Comparison of ENCODE assay signal across 7 mouse cellular contexts in genomic region chr13:56167446-56168402, GRCm38 (mm10). TPM values are rescaled to one million over a fixed set of nuclear protein-coding genes. Genes with fewer than 3 reads are reported as not detected.
A peak's percentile ranks its signal among the peaks of the same experiment; 100 is the strongest.
DNase-seq lines count a peak whose midpoint lies in the region; ATAC-seq and TF ChIP-seq lines count a peak whose summit lies in the region.

No protein-coding gene starts in this region.

- no peaks in the 10 kb centered on the region for H3K9me3 ChIP-seq in embryonic facial prominence, embryonic 10.5 days
- no peaks in the 10 kb centered on the region for H3K9me3 ChIP-seq in hindbrain, embryonic 15.5 days

- no peak for TF ChIP-seq POLR2A in thymus, adult 2 months (IDR thresholded peaks at IDR 0.05; ENCODE audit: control insufficient read depth, extremely low read depth, insufficient read depth, low read length, poor library complexity)

- peak; percentile 59; the same call in 1 of the 2 replicates for ATAC-seq in hindbrain, embryonic 15.5 days (ENCODE audit: low FRiP score, low read depth)
- 0 out of 2 replicates have a peak, but pooled peaks have one; percentile 51 for ATAC-seq in megakaryocyte-erythroid progenitor cell, adult 5-6 weeks (replicated peaks; ENCODE audit: low FRiP score, low TSS enrichment, poor library complexity, severe bottlenecking)

- no peaks in the 10 kb centered on the region for H3K27me3 ChIP-seq in thymus, adult 2 months (ENCODE audit: control insufficient read depth, insufficient read depth, low read length)
- H3K27me3 ChIP-seq in embryonic facial prominence, embryonic 10.5 days (replicated peaks; ENCODE audit: low read depth, poor library complexity, severe bottlenecking): peaks cover 23% of the 10 kb centered on the region; the same call in 1 of the 2 replicates
- no peaks in the 10 kb centered on the region for H3K27me3 ChIP-seq in hindbrain, embryonic 15.5 days

- 0 out of 2 replicates have a peak overlapping the region, but pooled peaks have one; percentile 4 for H3K4me2 ChIP-seq in hindbrain, embryonic 15.5 days

- peaks cover 26% of the 10 kb centered on the region for H3K4me1 ChIP-seq in thymus, adult 2 months (replicated peaks; ENCODE audit: control insufficient read depth, insufficient read depth, low read length)
- H3K4me1 ChIP-seq in embryonic facial prominence, embryonic 10.5 days: peaks cover 69% of the 10 kb centered on the region
- peaks cover 7% of the 10 kb centered on the region; the same call in 1 of the 2 replicates for H3K4me1 ChIP-seq in hindbrain, embryonic 15.5 days (replicated peaks)

- no peak overlapping the region for H3K4me3 ChIP-seq in thymus, adult 2 months (ENCODE audit: control insufficient read depth, insufficient read depth, low read length)
- H3K4me3 ChIP-seq in embryonic facial prominence, embryonic 10.5 days: 0 out of 2 replicates have a peak overlapping the region, but pooled peaks have one; percentile 5
- H3K4me3 ChIP-seq in hindbrain, embryonic 15.5 days: no peak overlapping the region

- no peak overlapping the region for H3K27ac ChIP-seq in thymus, adult 2 months (ENCODE audit: control insufficient read depth, insufficient read depth, low read length)
- H3K27ac ChIP-seq in embryonic facial prominence, embryonic 10.5 days (replicated peaks): peak overlapping the region; percentile 80
- H3K27ac ChIP-seq in hindbrain, embryonic 15.5 days (replicated peaks): no peak overlapping the region

- H3K9ac ChIP-seq in hindbrain, embryonic 15.5 days: no peak overlapping the region

- peak; percentile 53 for DNase-seq in thymus, adult 2 months
- no peak for DNase-seq in thymus, adult 18-20 months
- no peak for DNase-seq in embryonic facial prominence, embryonic 10.5 days (ENCODE audit: low spot score)
- no peak for DNase-seq in natural killer cell, adult 2 months (ENCODE audit: low spot score in 2 of 2)
- no peak for DNase-seq in adrenal gland, adult 18-20 months (ENCODE audit: low spot score in 2 of 2)

- TF ChIP-seq CTCF in thymus, adult 2 months (IDR thresholded peaks at IDR 0.05; ENCODE audit: borderline replicate concordance, control insufficient read depth, extremely low read depth, insufficient read depth, low read length, poor library complexity): no peak; the same call in 1 of the 2 replicates

- H3K36me3 ChIP-seq in thymus, adult 2 months (ENCODE audit: control insufficient read depth, insufficient read depth, low read length): no peaks in the 10 kb centered on the region
- H3K36me3 ChIP-seq in embryonic facial prominence, embryonic 10.5 days (replicated peaks): no peaks in the 10 kb centered on the region
- no peaks in the 10 kb centered on the region for H3K36me3 ChIP-seq in hindbrain, embryonic 15.5 days

- 27% methylated on average over 12 of the region's 14 CpGs for WGBS in thymus, adult 2 months
- 33% methylated on average over 14 of the region's 14 CpGs for WGBS in embryonic facial prominence, embryonic 10.5 days
- WGBS in hindbrain, embryonic 15.5 days: 29% methylated on average over 11 of the region's 14 CpGs

RNA-seq across cellular contexts. Expression of gene Tifab, which starts 11.0 kb away (rescaled TPM):
- polyA plus RNA-seq in thymus, adult 2 months (2012; rRNA removed): 8.3 and 9.4 TPM in 2 replicates
- polyA plus RNA-seq in embryonic facial prominence, embryonic 10.5 days (2016; fragmentation: Nextera tagmentation; extraction: Ambion mirVana): 1.3 and 1.5 TPM in 2 replicates
- 0.95 and 1.4 TPM in 2 replicates for polyA plus RNA-seq in hindbrain, embryonic 15.5 days (2015; fragmentation: Nextera tagmentation; extraction: Ambion mirVana)
- 3.1 TPM in 1 of 2 replicates, not detected in the other for total RNA-seq in megakaryocyte-erythroid progenitor cell, adult 5-6 weeks (2014; fragmentation: Nextera tagmentation)
- total RNA-seq in megakaryocyte-erythroid progenitor cell, adult 5-6 weeks (2017): 0.23 and 0.56 TPM in 2 replicates
- 1 to 10 TPM; 2.2 to 3.0 TPM for total RNA-seq in adrenal gland, adult 18-20 months (2021)

RNA-seq across cellular contexts. Expression of gene H2afy, which starts 31.6 kb away (rescaled TPM):
- polyA plus RNA-seq in thymus, adult 2 months (2012; rRNA removed): 316 and 458 TPM in 2 replicates
- 478 and 497 TPM in 2 replicates for polyA plus RNA-seq in embryonic facial prominence, embryonic 10.5 days (2016; fragmentation: Nextera tagmentation; extraction: Ambion mirVana)
- polyA plus RNA-seq in hindbrain, embryonic 15.5 days (2015; fragmentation: Nextera tagmentation; extraction: Ambion mirVana): 294 and 309 TPM in 2 replicates
- total RNA-seq in megakaryocyte-erythroid progenitor cell, adult 5-6 weeks (2014; fragmentation: Nextera tagmentation): 188 and 192 TPM in 2 replicates
- 316 and 323 TPM in 2 replicates for total RNA-seq in megakaryocyte-erythroid progenitor cell, adult 5-6 weeks (2017)
- total RNA-seq in adrenal gland, adult 18-20 months (2021): 100 to 1,000 TPM; 121 to 122 TPM
